Mouse (Mus musculus): ENCODE data around the gene Gm11239. TPM values are rescaled to one million over a fixed set of nuclear protein-coding genes. Genes with fewer than 3 reads are reported as not detected.
"Not testable (repeated sequence)": the region's sequence is repeated elsewhere in the genome, so short reads cannot be mapped to it uniquely, and the experiment has no call there.

Gm11239 gene
- not detected for polyA plus RNA-seq (2017; shearing (Covaris generic))

DNA sequence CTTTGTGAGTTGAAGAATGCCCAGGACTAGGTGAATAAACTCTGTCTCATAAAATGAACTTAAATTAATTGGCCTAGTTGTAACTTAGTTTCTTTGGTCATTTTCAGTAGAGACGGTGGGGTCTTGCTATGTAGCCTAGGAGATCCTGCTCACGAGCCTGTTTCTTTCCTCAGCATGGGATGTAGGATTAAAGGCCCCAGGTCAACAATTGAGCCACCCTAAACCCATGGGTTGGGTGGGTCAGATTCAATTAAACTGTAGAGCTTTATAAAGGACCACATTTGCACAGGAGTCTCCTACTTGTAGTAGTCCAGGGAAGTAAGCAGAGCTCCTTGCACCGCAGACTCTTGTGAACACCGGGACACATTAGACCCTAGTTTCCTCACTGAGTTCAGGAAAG, at the start of gene Gm11239:
Gene Gm11239, plus strand, starts transcription at position 301 of the 400 bp plus-strand sequence.
- ATAC-seq: not testable (repeated sequence)

- not testable (repeated sequence) for ATAC-seq
These were observed 45.5 kb upstream of the Gm11239 start, which contains the start of gene Gm11237 for GRCm38 (mm10) chr4:73622684-73623083. Gm11237 (plus strand) TSS chr4:73622984.

DNA sequence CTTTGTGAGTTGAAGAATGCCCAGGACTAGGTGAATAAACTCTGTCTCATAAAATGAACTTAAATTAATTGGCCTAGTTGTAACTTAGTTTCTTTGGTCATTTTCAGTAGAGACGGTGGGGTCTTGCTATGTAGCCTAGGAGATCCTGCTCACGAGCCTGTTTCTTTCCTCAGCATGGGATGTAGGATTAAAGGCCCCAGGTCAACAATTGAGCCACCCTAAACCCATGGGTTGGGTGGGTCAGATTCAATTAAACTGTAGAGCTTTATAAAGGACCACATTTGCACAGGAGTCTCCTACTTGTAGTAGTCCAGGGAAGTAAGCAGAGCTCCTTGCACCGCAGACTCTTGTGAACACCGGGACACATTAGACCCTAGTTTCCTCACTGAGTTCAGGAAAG, 30.3 kb upstream of the Gm11239 start, which contains the start of gene Gm11236:
Gene Gm11236, plus strand, starts transcription at position 301 of the 400 bp plus-strand sequence.
- not testable (repeated sequence) for ATAC-seq

- not testable (repeated sequence) for ATAC-seq
These were observed 6.3 kb upstream of the Gm11239 start for GRCm38 (mm10) chr4:73661864-73662263.

GRCm38 (mm10) chr4:73683216-73683615, 15.1 kb downstream of the Gm11239 start, which contains the start of gene Gm428:
Gm428 (plus strand) TSS chr4:73683516.
- not testable (repeated sequence) for ATAC-seq

- no peak for ATAC-seq
These were observed 50.6 kb downstream of the Gm11239 start for GRCm38 (mm10) chr4:73718761-73719160.

GRCm38 (mm10) chr4:73719819-73720218, 51.7 kb downstream of the Gm11239 start:
- no peak for ATAC-seq

Other genes with a start within 250 kb of the Gm11239 start
- gene Gm11238, start 60.5 kb upstream of the Gm11239 start, polyA plus RNA-seq (2017; shearing (Covaris generic)): not detected
- gene Gm11237, start 45.4 kb upstream of the Gm11239 start, polyA plus RNA-seq (2017; shearing (Covaris generic)): not detected
- gene Gm11236, start 30.2 kb upstream of the Gm11239 start, polyA plus RNA-seq (2017; shearing (Covaris generic)): not detected
- not detected for gene Gm428, start 15.2 kb downstream of the Gm11239 start, polyA plus RNA-seq (2017; shearing (Covaris generic))
- gene Rasef, start 122.6 kb downstream of the Gm11239 start, polyA plus RNA-seq (2017; shearing (Covaris generic)): not detected
- not detected for gene Gm11758, start 207.9 kb downstream of the Gm11239 start, polyA plus RNA-seq (2017; shearing (Covaris generic))
- not detected for gene Gm11757, start 222.8 kb downstream of the Gm11239 start, polyA plus RNA-seq (2017; shearing (Covaris generic))
- not detected for gene Gm13871, start 237.6 kb downstream of the Gm11239 start, polyA plus RNA-seq (2017; shearing (Covaris generic))